Mouse (Mus musculus) stomach, postnatal 0 days (tissue): ENCODE data around the gene Zbtb48.

ENCODE experiments used
- CTCF ChIP-seq: IDR thresholded peaks from 2 replicates; pipeline ENCODE4 v1.5.1; 2016; ENCODE audit warnings: antibody characterized with exemption, low read depth, mild to moderate bottlenecking, moderate library complexity
- EP300 ChIP-seq: optimal IDR thresholded peaks from 2 replicates; pipeline ENCODE3; 2016; ENCODE audit warnings: antibody characterized with exemption

DNA sequence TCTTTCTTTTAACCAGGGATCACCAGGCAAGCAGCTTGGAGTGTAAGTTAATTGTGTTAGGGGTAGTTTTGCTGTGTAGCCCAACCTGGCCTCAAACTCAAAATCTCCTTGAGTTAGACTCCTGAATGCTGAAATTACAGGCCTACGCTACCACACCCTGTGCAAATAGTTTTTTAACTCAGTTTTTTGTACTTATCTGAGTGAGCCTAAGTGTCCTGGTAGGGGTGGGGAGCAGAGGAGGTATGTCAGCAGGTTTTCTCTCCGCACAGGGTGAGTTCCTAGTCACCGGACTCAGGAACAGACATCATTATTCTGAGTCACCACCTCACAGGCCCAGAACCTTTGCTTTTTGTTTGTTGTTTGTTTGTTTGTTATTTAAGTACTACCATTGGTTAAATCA, 25.4 kb downstream of the Zbtb48 start:
- TF ChIP-seq CTCF (no peak), EP300 (no peak)
